Mouse (Mus musculus) stomach, postnatal 0 days (tissue): ENCODE measurements around the gene Rgl2. TPM values are rescaled to one million over a fixed set of nuclear protein-coding genes. Genes with fewer than 3 reads are reported as not detected.

Experiments
- ATAC-seq: fragments of 200-750 bp; cut with Nextera tagmentation; 2 replicates; pipeline ENCODE4 v1.8.0; 2017; ENCODE audit not compliant: low FRiP score, low TSS enrichment
- DNase-seq: peaks from one replicate; pipeline ENCODE4 v3.0.0-alpha.2; 2016; ENCODE audit warnings: low spot score
- H3K27ac ChIP-seq: fragments of 300-500 bp; sonication (generic); replicated peaks from 2 replicates; pipeline ENCODE4 v1.5.1; 2014; ENCODE audit warnings: mild to moderate bottlenecking, control low read depth
- H3K27me3 ChIP-seq: fragments of 300-500 bp; sonication (generic); 2 replicates; pipeline ENCODE4 v1.6.1; 2014; ENCODE audit warnings: low read length; ENCODE audit not compliant: control insufficient read depth, insufficient read depth
- H3K36me3 ChIP-seq: fragments of 300-500 bp; sonication (generic); 2 replicates; pipeline ENCODE4 v1.6.1; 2014; ENCODE audit warnings: low read length, mixed read lengths; ENCODE audit not compliant: control insufficient read depth, insufficient read depth
- H3K4me1 ChIP-seq: fragments of 300-500 bp; sonication (generic); replicated peaks from 2 replicates; pipeline ENCODE4 v1.6.1; 2014; ENCODE audit warnings: antibody characterized with exemption; ENCODE audit not compliant: control insufficient read depth, insufficient read depth
- H3K4me2 ChIP-seq: fragments of 300-500 bp; sonication (generic); replicated peaks from 2 replicates; pipeline ENCODE4 v1.6.1; 2014; ENCODE audit warnings: low read depth, mild to moderate bottlenecking, control low read depth, moderate library complexity
- H3K4me3 ChIP-seq: fragments of 300-500 bp; sonication (generic); 2 replicates; pipeline ENCODE4 v1.5.1; 2014; ENCODE audit warnings: low read depth, low read length, control low read depth
- H3K9ac ChIP-seq: fragments of 300-500 bp; sonication (generic); 2 replicates; pipeline ENCODE4 v1.6.1; 2014; ENCODE audit warnings: mild to moderate bottlenecking, low read length, control low read depth, mixed read lengths
- H3K9me3 ChIP-seq: fragments of 300-500 bp; sonication (generic); 2 replicates; pipeline ENCODE4 v1.6.1; 2016; ENCODE audit warnings: low read length; ENCODE audit not compliant: control insufficient read depth
- CTCF ChIP-seq: IDR thresholded peaks from 2 replicates; pipeline ENCODE4 v1.5.1; 2016; ENCODE audit warnings: antibody characterized with exemption, low read depth, mild to moderate bottlenecking, moderate library complexity
- EP300 ChIP-seq: optimal IDR thresholded peaks from 2 replicates; pipeline ENCODE3; 2016; ENCODE audit warnings: antibody characterized with exemption
- WGBS: fragments of 180-500 bp; shearing (Covaris S2); extraction: QIAGEN DNeasy Blood & Tissue Kit; methylation state at CpG from one replicate; pipeline ENCODE4 v1.1.7; 2014; 5-methylcytosine and 5-hydroxymethylcytosine counted together
- polyA plus RNA-seq: library from polyadenylated mRNA; unstranded; fragments of >200 nt; fragmentation: Nextera tagmentation; extraction: Ambion mirVana; gene quantifications from 2 replicates; pipeline ENCODE4 v1.2.1, GENCODE M21; 2015

Gene Rgl2
- polyA plus RNA-seq, 1 experiment from 2014 or later: 18.6 TPM

DNA sequence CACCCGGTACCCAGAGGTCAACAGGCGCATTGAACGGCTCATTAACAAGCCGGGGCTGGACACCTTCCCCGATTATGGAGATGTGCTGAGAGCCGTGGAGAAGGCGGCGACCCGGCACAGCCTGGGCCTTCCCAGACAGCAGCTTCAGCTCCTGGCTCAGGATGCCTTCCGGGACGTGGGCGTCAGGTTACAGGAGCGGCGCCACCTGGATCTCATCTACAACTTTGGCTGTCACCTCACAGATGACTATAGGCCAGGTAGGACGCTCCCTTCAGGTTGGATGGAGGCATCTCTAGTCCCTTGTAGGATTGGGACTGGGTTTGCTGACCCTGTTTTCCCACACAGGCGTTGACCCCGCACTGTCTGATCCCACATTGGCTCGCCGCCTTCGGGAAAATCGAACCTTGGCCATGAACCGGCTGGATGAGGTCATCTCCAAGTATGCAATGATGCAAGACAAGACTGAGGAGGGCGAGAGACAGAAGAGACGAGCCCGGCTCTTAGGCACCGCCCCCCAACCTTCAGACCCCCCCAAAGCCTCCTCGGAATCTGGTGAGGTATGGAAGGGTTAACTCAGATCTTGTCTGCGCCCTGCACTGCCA is 17.4 kb upstream of the Rgl2 start:
- DNase-seq (no peak), ATAC-seq (no peak)
- no peak overlapping the region for H3K9ac ChIP-seq
- TF ChIP-seq EP300 (no peak), CTCF (no peak)
- H3K9me3 ChIP-seq: no peaks in the 10 kb centered on the region
- peaks cover 20% of the 10 kb centered on the region for H3K36me3 ChIP-seq
- peaks cover 3% of the 10 kb centered on the region; the same call in 1 of the 2 replicates for H3K4me1 ChIP-seq
- WGBS: 83% methylated on average over 28 of the region's 28 CpGs
- no peak overlapping the region for H3K27ac ChIP-seq
- H3K27me3 ChIP-seq: no peaks in the 10 kb centered on the region
- no peak overlapping the region for H3K4me2 ChIP-seq
- H3K4me3 ChIP-seq: no peak overlapping the region

DNA sequence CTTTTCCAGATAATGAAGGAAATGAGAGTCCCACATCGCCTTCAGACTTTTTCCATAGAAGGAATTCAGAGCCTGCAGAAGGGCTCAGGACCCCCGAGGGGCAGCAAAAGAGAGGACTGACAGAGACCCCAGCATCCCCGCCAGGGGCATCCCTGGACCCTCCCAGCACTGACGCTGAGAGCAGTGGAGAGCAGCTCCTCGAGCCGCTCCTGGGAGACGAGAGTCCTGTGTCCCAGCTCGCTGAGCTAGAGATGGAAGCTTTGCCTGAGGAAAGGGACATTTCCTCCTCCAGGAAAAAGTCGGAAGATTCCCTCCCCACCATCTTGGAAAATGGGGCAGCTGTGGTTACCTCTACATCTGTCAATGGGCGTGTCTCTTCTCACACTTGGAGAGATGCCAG is 16.1 kb upstream of the Rgl2 start:
- H3K4me3 ChIP-seq: no peak overlapping the region
- TF ChIP-seq EP300: no peak
- no peak for TF ChIP-seq CTCF
- H3K36me3 ChIP-seq: peaks cover 20% of the 10 kb centered on the region
- DNase-seq (no peak), ATAC-seq (no peak)
- H3K27me3 ChIP-seq: no peaks in the 10 kb centered on the region
- H3K9ac ChIP-seq: no peak overlapping the region
- H3K9me3 ChIP-seq: no peaks in the 10 kb centered on the region
- WGBS: 91% methylated on average over 10 of the region's 10 CpGs
- no peak overlapping the region for H3K4me2 ChIP-seq
- peaks cover 3% of the 10 kb centered on the region; the same call in 1 of the 2 replicates for H3K4me1 ChIP-seq
- H3K27ac ChIP-seq: no peak overlapping the region

DNA sequence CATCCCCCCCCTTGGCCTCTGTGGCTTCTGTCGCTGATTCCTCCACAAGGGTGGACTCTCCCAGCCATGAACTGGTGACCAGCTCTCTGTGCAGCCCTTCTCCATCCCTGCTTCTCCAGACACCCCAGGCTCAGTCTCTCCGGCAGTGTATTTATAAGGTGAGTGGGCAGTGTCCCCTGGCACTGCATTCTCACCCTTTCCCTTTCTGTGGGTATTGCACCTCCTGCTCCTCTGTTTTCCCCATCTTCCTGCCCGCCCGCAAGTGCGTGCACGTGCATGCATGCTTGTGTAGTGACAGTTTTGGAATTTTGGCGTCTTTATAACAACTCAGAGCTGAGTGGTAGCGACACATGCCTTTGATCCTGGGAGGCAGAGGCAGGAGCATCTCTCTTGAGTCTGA is 15.4 kb upstream of the Rgl2 start:
- TF ChIP-seq EP300 (no peak), CTCF (no peak)
- peaks cover 20% of the 10 kb centered on the region for H3K36me3 ChIP-seq

DNA sequence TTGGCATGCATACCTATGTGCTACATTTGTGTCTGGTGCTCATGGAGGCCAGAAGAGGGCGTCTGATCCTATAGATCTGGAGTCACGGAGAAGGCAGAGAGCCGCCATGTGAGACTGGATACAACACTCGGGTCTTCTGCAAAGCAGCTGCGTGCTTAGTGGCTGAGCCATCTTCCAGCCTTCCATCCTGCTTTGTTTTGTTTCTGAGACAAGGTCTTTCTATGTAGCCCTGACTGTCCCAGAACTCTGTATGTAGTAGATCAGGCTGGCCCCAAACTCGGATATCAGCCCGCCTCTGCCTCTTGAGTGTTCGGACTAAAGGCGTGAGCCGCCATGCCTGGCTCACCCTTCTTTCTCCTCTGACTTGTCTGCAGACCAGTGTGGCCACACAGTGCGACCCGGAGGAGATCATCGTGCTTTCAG is 14.4 kb upstream of the Rgl2 start:
- no peaks in the 10 kb centered on the region for H3K9me3 ChIP-seq
- H3K4me1 ChIP-seq: peaks cover 3% of the 10 kb centered on the region; the same call in 1 of the 2 replicates

More for the DNA sequence above, 15.4 kb upstream of the Rgl2 start:
- no peaks in the 10 kb centered on the region for H3K9me3 ChIP-seq
- H3K27ac ChIP-seq: no peak overlapping the region
- H3K4me3 ChIP-seq: no peak overlapping the region
- no peak overlapping the region for H3K4me2 ChIP-seq
- H3K27me3 ChIP-seq: no peaks in the 10 kb centered on the region
- ATAC-seq (no peak), DNase-seq (no peak)
- 95% methylated on average over 8 of the region's 8 CpGs for WGBS
- peaks cover 3% of the 10 kb centered on the region; the same call in 1 of the 2 replicates for H3K4me1 ChIP-seq
- H3K9ac ChIP-seq: no peak overlapping the region

DNA sequence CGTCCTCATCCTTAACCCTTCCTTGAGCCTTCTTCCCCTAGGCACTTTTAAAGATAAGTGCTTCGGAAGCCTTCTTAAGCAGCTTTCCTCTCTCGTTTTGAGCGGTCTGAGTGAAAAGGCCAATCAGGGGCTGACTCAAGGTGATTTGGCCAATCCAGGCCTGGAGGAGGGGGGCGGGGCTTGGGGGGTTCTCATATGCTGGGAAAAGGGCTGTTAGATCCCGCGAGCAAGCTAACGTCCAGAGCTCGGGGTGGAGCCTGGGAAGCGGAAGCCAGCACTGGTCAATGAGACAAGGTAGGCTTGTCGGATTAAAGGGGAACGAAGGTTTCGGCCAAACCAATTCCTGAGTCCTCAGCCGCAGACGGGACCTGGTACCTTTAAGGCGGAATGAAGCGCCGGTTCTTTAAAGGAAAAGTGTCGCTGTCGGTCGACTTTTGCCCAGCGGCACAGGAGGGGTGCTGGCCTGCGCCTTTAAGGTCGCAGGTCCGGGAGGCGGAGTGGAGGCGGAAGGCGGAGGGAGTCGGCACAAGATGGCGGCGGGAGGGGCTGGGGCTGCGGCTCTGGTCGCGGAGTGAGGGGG is 13.6 kb upstream of the Rgl2 start, which contains the start of the genes Tapbp and Zbtb22:
Gene Tapbp, plus strand, starts transcription at position 229 of the 580 bp plus-strand sequence.
Gene Zbtb22, plus strand, starts transcription at position 234 of the 580 bp plus-strand sequence.
- WGBS: under 1% methylated on average over 31 of the region's 34 CpGs
- H3K4me3 ChIP-seq: peak within 1 kb of the TSS; percentile 58
- ATAC-seq: peak; percentile 93
- peak; percentile 99 for DNase-seq
- H3K27ac ChIP-seq: peak within 1 kb of the TSS; percentile 81
- H3K4me2 ChIP-seq: peak within 1 kb of the TSS; percentile 77
- no peaks in the 10 kb centered on the region for H3K27me3 ChIP-seq
- peaks cover 20% of the 10 kb centered on the region for H3K36me3 ChIP-seq
- peak; percentile 85 for TF ChIP-seq EP300
- no peak for TF ChIP-seq CTCF
- no peaks in the 10 kb centered on the region for H3K4me1 ChIP-seq
- no peaks in the 10 kb centered on the region for H3K9me3 ChIP-seq
- H3K9ac ChIP-seq: peak within 1 kb of the TSS; percentile 71

More for the DNA sequence above, 14.4 kb upstream of the Rgl2 start:
- Histone ChIP-seq H3K4me2 (peak overlapping the region; percentile 27; the same call in 1 of the 2 replicates), H3K27ac (no peak overlapping the region), H3K4me3 (no peak overlapping the region), H3K27me3 (no peaks in the 10 kb centered on the region), H3K36me3 (peaks cover 20% of the 10 kb centered on the region), H3K9ac (no peak overlapping the region)
- TF ChIP-seq CTCF (peak; percentile 55), EP300 (no peak)
- ATAC-seq (no peak), DNase-seq (no peak)
- 71% methylated on average over 13 of the region's 13 CpGs for WGBS

DNA sequence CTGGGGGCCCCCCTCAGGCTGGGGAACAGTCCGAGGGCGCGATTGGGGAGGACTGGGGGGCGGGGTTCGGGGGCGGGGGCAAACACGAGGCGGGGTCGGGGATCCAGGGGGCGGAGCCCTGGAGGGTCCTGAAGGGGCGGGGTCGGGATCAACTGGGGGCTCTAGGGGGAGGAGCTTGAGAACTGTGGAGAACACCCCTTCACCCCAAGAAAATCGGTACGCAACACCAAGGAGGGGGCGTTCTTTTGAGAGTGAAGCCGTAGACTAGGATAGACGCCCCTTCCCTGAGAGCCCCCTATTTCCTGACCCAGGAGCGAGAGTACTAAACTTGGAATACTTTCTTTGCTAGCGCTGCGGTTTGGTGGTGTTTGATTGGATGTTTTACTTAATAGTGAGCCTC is 13.0 kb upstream of the Rgl2 start:
- Histone ChIP-seq H3K36me3 (peaks cover 20% of the 10 kb centered on the region), H3K9me3 (no peaks in the 10 kb centered on the region), H3K4me1 (no peaks in the 10 kb centered on the region), H3K4me2 (peak overlapping the region; percentile 77), H3K27ac (peak overlapping the region; percentile 81), H3K9ac (peak overlapping the region; percentile 71), H3K27me3 (no peaks in the 10 kb centered on the region), H3K4me3 (peak overlapping the region; percentile 58)
- under 1% methylated on average over 18 of the region's 20 CpGs for WGBS
- ATAC-seq (no peak), DNase-seq (no peak)
- TF ChIP-seq EP300 (no peak), CTCF (no peak)
